Mouse (Mus musculus) CH12.LX (cell line): Measurements from ENCODE around the gene Fgfr2. TPM values are rescaled to one million over a fixed set of nuclear protein-coding genes. Genes with fewer than 3 reads are reported as not detected.

Source experiments
- DNase-seq: peaks from one replicate; pipeline ENCODE4 v3.0.0-alpha.2; 2013; ENCODE audit errors: extremely low read depth
- H3K27ac ChIP-seq: 2 replicates; pipeline ENCODE4 v1.5.1; 2012; ENCODE audit warnings: low read depth, mild to moderate bottlenecking, control low read depth, moderate library complexity; ENCODE audit not compliant: insufficient read depth
- H3K27me3 ChIP-seq: replicated peaks from 2 replicates; pipeline ENCODE3; 2012; ENCODE audit warnings: inconsistent platforms
- H3K36me3 ChIP-seq, 2 experiments: replicated peaks in 1 of 2; 2 replicates each; pipeline versions ENCODE3 to v1.6.1; 2012; ENCODE audit warnings: inconsistent platforms in 1 of 2, low read length in 1 of 2, mild to moderate bottlenecking in 1 of 2, mixed read lengths in 1 of 2, moderate library complexity in 1 of 2; ENCODE audit not compliant: control insufficient read depth in 1 of 2, insufficient read depth in 1 of 2
- H3K4me1 ChIP-seq, 2 experiments: 2 replicates each; pipeline ENCODE4 v1.6.1; 2012; ENCODE audit warnings: inconsistent platforms in 1 of 2, moderate library complexity in 1 of 2; ENCODE audit not compliant: insufficient read depth in 2 of 2, control insufficient read depth in 1 of 2
- H3K4me2 ChIP-seq: 2 replicates; pipeline ENCODE4 v1.6.1; 2012; ENCODE audit warnings: low read depth, mild to moderate bottlenecking, control low read depth; ENCODE audit not compliant: poor library complexity, insufficient read depth, severe bottlenecking
- H3K4me3 ChIP-seq, 3 experiments: fragments of 150-350 bp in 1 of 3; sonication (generic) in 1 of 3; replicated peaks in 1 of 3; 2 replicates each; pipeline versions ENCODE3 to v1.5.1; 2011 to 2012; ENCODE audit warnings: low read depth in 2 of 3, low read length in 2 of 3, mild to moderate bottlenecking in 2 of 3, moderate library complexity in 2 of 3, control low read depth in 1 of 3, improper control_type of control experiment in 1 of 3, inconsistent platforms in 1 of 3, mixed read lengths in 1 of 3; ENCODE audit not compliant: poor library complexity in 1 of 3
- H3K79me2 ChIP-seq: replicated peaks from 2 replicates; pipeline ENCODE4 v1.6.1; 2012; ENCODE audit warnings: mild to moderate bottlenecking, moderate library complexity; ENCODE audit not compliant: control insufficient read depth, poor library complexity, insufficient read depth, severe bottlenecking; ENCODE audit errors: extremely low read depth
- H3K9ac ChIP-seq: 2 replicates; pipeline ENCODE4 v1.6.1; 2012; ENCODE audit warnings: low read depth, mild to moderate bottlenecking, control low read depth, moderate library complexity; ENCODE audit not compliant: insufficient read depth
- H3K9me3 ChIP-seq: replicated peaks from 2 replicates; pipeline ENCODE3; 2012; ENCODE audit warnings: low read length, inconsistent platforms, mixed read lengths
- E2F4 ChIP-seq: IDR thresholded peaks from 2 replicates; pipeline ENCODE4 v1.6.1; 2011; ENCODE audit warnings: low read depth, low read length, improper control_type of control experiment; ENCODE audit not compliant: insufficient replicate concordance
- EP300 ChIP-seq: IDR thresholded peaks from 2 replicates; pipeline ENCODE4 v1.6.1; 2011; ENCODE audit warnings: low read length, improper control_type of control experiment
- ETS1 ChIP-seq: conservative IDR thresholded peaks from 2 replicates; pipeline ENCODE4 v1.6.1; 2012; ENCODE audit warnings: low read depth, mild to moderate bottlenecking, inconsistent platforms, low read length, improper control_type of control experiment, moderate library complexity
- GABPA ChIP-seq: IDR thresholded peaks from 2 replicates; pipeline ENCODE4 v1.6.1; 2012; ENCODE audit warnings: low read depth, low read length, improper control_type of control experiment, inconsistent platforms; ENCODE audit not compliant: insufficient replicate concordance
- IRF4 ChIP-seq: IDR thresholded peaks from 2 replicates; pipeline ENCODE4 v1.6.1; 2014; ENCODE audit warnings: low read depth, mild to moderate bottlenecking, inconsistent platforms, low read length, improper control_type of control experiment
- JUND ChIP-seq: conservative IDR thresholded peaks from 2 replicates; pipeline ENCODE4 v1.6.1; 2011; ENCODE audit warnings: low read depth, low read length, improper control_type of control experiment
- MAZ ChIP-seq: IDR thresholded peaks from 2 replicates; pipeline ENCODE4 v1.6.1; 2012; ENCODE audit warnings: low read depth, mild to moderate bottlenecking, inconsistent platforms, low read length, improper control_type of control experiment, moderate library complexity
- MYC ChIP-seq: IDR thresholded peaks from 2 replicates; pipeline ENCODE4 v1.6.1; 2011; ENCODE audit warnings: low read depth, mild to moderate bottlenecking, improper control_type of control experiment, low read length
- RCOR1 ChIP-seq: conservative IDR thresholded peaks from 2 replicates; pipeline ENCODE4 v1.6.1; 2012; ENCODE audit warnings: low read depth, mild to moderate bottlenecking, inconsistent platforms, low read length, improper control_type of control experiment
- USF2 ChIP-seq: conservative IDR thresholded peaks from 2 replicates; pipeline ENCODE4 v1.6.1; 2011; ENCODE audit warnings: low read depth, low read length, improper control_type of control experiment
- ZNF384 ChIP-seq: IDR thresholded peaks from 2 replicates; pipeline ENCODE4 v1.6.1; 2012; ENCODE audit warnings: low read depth, low read length, improper control_type of control experiment, inconsistent platforms
- dilution Hi-C: fragments of 300-500 bp; cut with MboI; formaldehyde crosslinking; loops from 2 replicates; pipeline ENCODE4 v1.14.3; 2020; ENCODE audit warnings: low sequenced_read_pairs; ENCODE audit not compliant: extremely low pct_unique_long_range_greater_than_20kb, extremely low pct_ligation_motif_present
- in situ Hi-C: fragments of 300-500 bp; cut with MboI; formaldehyde crosslinking; loops from 3 replicates; pipeline ENCODE4 v1.14.3; 2019; ENCODE audit warnings: low sequenced_read_pairs, low pct_ligation_motif_present, low pct_unique_long_range_greater_than_20kb, mixed read lengths
- polyA plus RNA-seq: library from polyadenylated mRNA; unstranded; fragments of >175 nt; gene quantifications from 2 replicates; pipeline ENCODE4 v1.2.1, GENCODE M21; 2012; ENCODE audit warnings: low read depth; ENCODE audit not compliant: insufficient read length
- total RNA-seq, 2 experiments: library from RNA; depleted of rRNA; stranded (reverse); fragments of 300-350 nt in 1 of 2; fragments of >200 nt in 1 of 2; gene quantifications; 2 replicates each; pipeline ENCODE4 v1.2.3; 2012 to 2014

Fgfr2 gene
- total and polyA plus RNA-seq, 3 experiments = not detected

GRCm38 (mm10) chr7:132808051-132808796 lies 314.9 kb downstream of the Fgfr2 start:
- peak overlapping the region; percentile 74 for H3K9ac ChIP-seq
- H3K9me3 ChIP-seq = no peaks in the 10 kb centered on the region
- H3K4me3 ChIP-seq = peak overlapping the region in 1 of 3 experiments; percentile 30
- DNase-seq = no peak
- dilution Hi-C loops = no loop called here
- H3K27me3 ChIP-seq = no peaks in the 10 kb centered on the region
- peaks cover 6 to 34% of the 10 kb centered on the region in 2 experiments for H3K36me3 ChIP-seq
- H3K79me2 ChIP-seq = peaks cover 80% of the 10 kb centered on the region
- peak overlapping the region; percentile 96; the same call in 1 of the 2 replicates for H3K4me2 ChIP-seq
- in situ Hi-C loops = loop anchor here (5.0 kb wide), 2 partner anchors 41 to 136 kb away; no protein-coding TSS in a partner anchor
- H3K27ac ChIP-seq = peak overlapping the region; percentile 71
- H3K4me1 ChIP-seq = peaks cover 27 to 78% of the 10 kb centered on the region in 2 experiments
- TF ChIP-seq EP300 (no peak), E2F4 (no peak)

GRCm38 (mm10) chr7:132806926-132807857 lies 316.0 kb downstream of the Fgfr2 start:
- Histone ChIP-seq H3K9me3 (no peaks in the 10 kb centered on the region), H3K27ac (no peak overlapping the region), H3K4me2 (no peak overlapping the region), H3K9ac (no peak overlapping the region), H3K79me2 (peaks cover 72% of the 10 kb centered on the region), H3K36me3 (peaks cover 10 to 44% of the 10 kb centered on the region in 2 experiments), H3K4me3 (no peak overlapping the region), H3K4me1 (peaks cover 27 to 88% of the 10 kb centered on the region in 2 experiments), H3K27me3 (no peaks in the 10 kb centered on the region)
- in situ Hi-C loops = loop anchor here (5.0 kb wide), 2 partner anchors 40 to 135 kb away; no protein-coding TSS in a partner anchor
- TF ChIP-seq EP300 = 0 out of 2 replicates have a peak, but pooled peaks have one; percentile 6
- 0 out of 2 replicates have a peak, but pooled peaks have one; percentile 6 for TF ChIP-seq ETS1
- no peak for TF ChIP-seq GABPA
- dilution Hi-C loops = no loop called here
- no peak for DNase-seq

- in situ Hi-C loops (loop anchor here (5.0 kb wide), 2 partner anchors 39 to 134 kb away; no protein-coding TSS in a partner anchor), dilution Hi-C loops (no loop called here)
- peaks cover 10 to 54% of the 10 kb centered on the region in 2 experiments for H3K36me3 ChIP-seq
- no peak for DNase-seq
- H3K4me3 ChIP-seq = no peak overlapping the region
- TF ChIP-seq IRF4 = no peak
- no peak for TF ChIP-seq MYC
- no peak for TF ChIP-seq RCOR1
- TF ChIP-seq GABPA = no peak
- TF ChIP-seq USF2 = no peak
- no peak for TF ChIP-seq ZNF384
- no peak for TF ChIP-seq JUND
- TF ChIP-seq MAZ = no peak
- TF ChIP-seq EP300 = no peak
- TF ChIP-seq, all 38 proteins: peak for 0
- Histone ChIP-seq H3K4me1 (peaks cover 29 to 97% of the 10 kb centered on the region in 2 experiments), H3K9me3 (no peaks in the 10 kb centered on the region), H3K9ac (no peak overlapping the region), H3K27me3 (no peaks in the 10 kb centered on the region), H3K79me2 (peaks cover 74% of the 10 kb centered on the region), H3K4me2 (no peak overlapping the region), H3K27ac (no peak overlapping the region)
These were observed 316.9 kb downstream of the Fgfr2 start for GRCm38 (mm10) chr7:132806286-132806685.
